Comparison of ENCODE assay signal across 8 mouse cellular contexts in genomic region chr10:7680731-7681301, GRCm38 (mm10). TPM values are rescaled to one million over a fixed set of nuclear protein-coding genes. Genes with fewer than 3 reads are reported as not detected.
DNase-seq lines count a peak whose midpoint lies in the region; ATAC-seq lines count a peak whose summit lies in the region.

Pcmt1 (minus strand) TSS chr10:7681136.
Lats1 (plus strand) TSS chr10:7681214.

- H3K4me1 ChIP-seq in forebrain, embryonic 10.5 days: peaks cover 34% of the 10 kb centered on the region
- peaks cover 6 to 29% of the 10 kb centered on the region in 2 experiments for H3K4me1 ChIP-seq in heart, embryonic 14.5 days (ENCODE audit: control insufficient read depth in 2 of 2, insufficient read depth in 2 of 2, low read length in 2 of 2)
- H3K4me1 ChIP-seq in liver, embryonic 12.5 days: peaks cover 53% of the 10 kb centered on the region

- WGBS in forebrain, embryonic 10.5 days: under 1% methylated on average over 49 of the region's 65 CpGs
- WGBS in heart, embryonic 14.5 days: under 1% methylated on average over 55 of the region's 65 CpGs
- under 1% methylated on average over 65 of the region's 65 CpGs for WGBS in liver, embryonic 12.5 days (ENCODE audit: insufficient replicate concordance)

- DNase-seq in c-Kit-positive CD71-negative TER-119-negative erythroid progenitor cells, embryonic 14.5 days (ENCODE audit: low read depth): peak; percentile 67
- peak; percentile 88 for DNase-seq in forebrain, embryonic 10.5 days (ENCODE audit: extremely low spot score, low spot score)
- peak; percentile 91 for DNase-seq in kidney, postnatal 14 days
- peak; percentile 86 for DNase-seq in naive thymus-derived CD4-positive, alpha-beta T cell, adult 2 months (ENCODE audit: low read depth)
- peak; percentile 79 for DNase-seq in splenic B cell, adult 2 months (ENCODE audit: low read depth, low spot score)

- peak; percentile 85 for ATAC-seq in CD4-positive, CD25-positive, alpha-beta regulatory T cell, adult 4 months
- peak; percentile 82 for ATAC-seq in heart, embryonic 14.5 days (ENCODE audit: insufficient number of reproducible peaks, insufficient read depth, low FRiP score, low read depth)
- ATAC-seq in liver, embryonic 12.5 days: peak; percentile 81

- peak within 1 kb of the TSS; percentile 99 for H3K4me3 ChIP-seq in forebrain, embryonic 10.5 days
- peak within 1 kb of the TSS; percentile 94 to 98 for H3K4me3 ChIP-seq in heart, embryonic 14.5 days (ENCODE audit: control insufficient read depth in 1 of 2, insufficient read depth in 1 of 2, low read depth in 1 of 2, low read length in 2 of 2)
- peak within 1 kb of the TSS; percentile 87 for H3K4me3 ChIP-seq in liver, embryonic 12.5 days

- no peaks in the 10 kb centered on the region for H3K27me3 ChIP-seq in forebrain, embryonic 10.5 days (ENCODE audit: poor library complexity, severe bottlenecking)
- no peaks in the 10 kb centered on the region for H3K27me3 ChIP-seq in heart, embryonic 14.5 days (ENCODE audit: control insufficient read depth, insufficient read depth, low read length)
- H3K27me3 ChIP-seq in liver, embryonic 12.5 days (replicated peaks): no peaks in the 10 kb centered on the region
- H3K27me3 ChIP-seq in splenic B cell, adult 2 months (ENCODE audit: control insufficient read depth, insufficient read depth, low read length, poor library complexity, severe bottlenecking): no peaks in the 10 kb centered on the region

- H3K36me3 ChIP-seq in forebrain, embryonic 10.5 days (replicated peaks): peaks cover 44% of the 10 kb centered on the region
- H3K36me3 ChIP-seq in heart, embryonic 14.5 days (ENCODE audit: control insufficient read depth, insufficient read depth, low read length): peaks cover 36% of the 10 kb centered on the region
- peaks cover 41% of the 10 kb centered on the region for H3K36me3 ChIP-seq in liver, embryonic 12.5 days
- H3K36me3 ChIP-seq in splenic B cell, adult 2 months (ENCODE audit: control insufficient read depth, insufficient read depth, low read length, poor library complexity, severe bottlenecking): peaks cover 1% of the 10 kb centered on the region; the same call in 1 of the 2 replicates

- peak within 1 kb of the TSS; percentile 92 for H3K4me2 ChIP-seq in heart, embryonic 14.5 days (ENCODE audit: low read length)
- peak within 1 kb of the TSS; percentile 82 for H3K4me2 ChIP-seq in liver, embryonic 12.5 days

- H3K27ac ChIP-seq in forebrain, embryonic 10.5 days: peak within 1 kb of the TSS; percentile 99
- peak within 1 kb of the TSS; percentile 98 to 99 for H3K27ac ChIP-seq in heart, embryonic 14.5 days (replicated peaks in 1 of 2; ENCODE audit: control insufficient read depth in 1 of 2, insufficient read depth in 1 of 2, low read depth in 2 of 2, low read length in 2 of 2)
- peak within 1 kb of the TSS; percentile 95 for H3K27ac ChIP-seq in liver, embryonic 12.5 days

- H3K9ac ChIP-seq in heart, embryonic 14.5 days (ENCODE audit: low read length): peak within 1 kb of the TSS; percentile 99
- peak within 1 kb of the TSS; percentile 98 for H3K9ac ChIP-seq in liver, embryonic 12.5 days

- no peaks in the 10 kb centered on the region for H3K9me3 ChIP-seq in forebrain, embryonic 10.5 days
- no peaks in the 10 kb centered on the region for H3K9me3 ChIP-seq in heart, embryonic 14.5 days (ENCODE audit: control insufficient read depth, low read length)
- H3K9me3 ChIP-seq in liver, embryonic 12.5 days (replicated peaks): no peaks in the 10 kb centered on the region

RNA-seq across cellular contexts. Expression of gene Pcmt1, which starts in this region (rescaled TPM):
- 100 to 1,000 TPM; 109 to 118 TPM for polyA plus RNA-seq in CD4-positive, CD25-positive, alpha-beta regulatory T cell, adult 4 months (2017; shearing (Covaris generic))
- polyA plus RNA-seq in forebrain, embryonic 10.5 days (2016; fragmentation: Nextera tagmentation; extraction: Ambion mirVana): 125 and 134 TPM in 2 replicates
- polyA plus RNA-seq in heart, embryonic 14.5 days (2014; fragmentation: Nextera tagmentation; extraction: Ambion mirVana): 130 and 134 TPM in 2 replicates
- polyA plus RNA-seq in liver, embryonic 12.5 days (2016; fragmentation: Nextera tagmentation; extraction: Ambion mirVana): 115 and 121 TPM in 2 replicates

RNA-seq across cellular contexts. Expression of gene Lats1, which starts in this region (rescaled TPM):
- 1 to 10 TPM; 5.8 to 7.2 TPM for polyA plus RNA-seq in CD4-positive, CD25-positive, alpha-beta regulatory T cell, adult 4 months (2017; shearing (Covaris generic))
- polyA plus RNA-seq in forebrain, embryonic 10.5 days (2016; fragmentation: Nextera tagmentation; extraction: Ambion mirVana): 7.7 and 8.0 TPM in 2 replicates
- polyA plus RNA-seq in heart, embryonic 14.5 days (2014; fragmentation: Nextera tagmentation; extraction: Ambion mirVana): 5.3 and 6.0 TPM in 2 replicates
- polyA plus RNA-seq in liver, embryonic 12.5 days (2016; fragmentation: Nextera tagmentation; extraction: Ambion mirVana): 5.1 and 5.2 TPM in 2 replicates

Comparison
In these comparisons a context has a peak if more than half of its experiments do, and no peak if none do; other contexts are left out.
1. Peak in every context shown above with its lines: DNase-seq, ATAC-seq, H3K4me3 ChIP-seq and H3K27ac ChIP-seq.